In genomic region chr19:46344710-46345419, GRCm38 (mm10) we compare ENCODE assay signal across 26 mouse cellular contexts. TPM values are rescaled to one million over a fixed set of nuclear protein-coding genes. Genes with fewer than 3 reads are reported as not detected.
DNase-seq lines count a peak whose midpoint lies in the region; ATAC-seq and TF ChIP-seq lines count a peak whose summit lies in the region.
"Had no signal": no experiment of that assay in that cellular context is flagged by ENCODE, and none has a peak within 500 bp of the region (broad histone marks: within the 10 kb centered on the region; RNA-seq: fewer than 3 reads in every experiment).

No protein-coding gene starts in this region.

- no peak for TF ChIP-seq EP300 in lung, postnatal 0 days (IDR thresholded peaks at IDR 0.05)

- no peak for TF ChIP-seq CTCF in intestine, postnatal 0 days (IDR thresholded peaks at IDR 0.05; ENCODE audit: low read depth)
- no peak for TF ChIP-seq CTCF in lung, postnatal 0 days (IDR thresholded peaks at IDR 0.05)

- peak overlapping the region; percentile 21; the same call in 1 of the 2 replicates for H3K27ac ChIP-seq in intestine, postnatal 0 days (ENCODE audit: low read depth, low read length)
- no peak overlapping the region for H3K27ac ChIP-seq in intestine, embryonic 15.5 days
- H3K27ac ChIP-seq in neural tube, embryonic 13.5 days (replicated peaks): no peak overlapping the region
- no peak overlapping the region for H3K27ac ChIP-seq in neural tube, embryonic 15.5 days (replicated peaks)
- H3K27ac ChIP-seq in forebrain, embryonic 12.5 days: no peak overlapping the region
- H3K27ac ChIP-seq in lung, postnatal 0 days (ENCODE audit: low read length): no peak overlapping the region
- H3K27ac ChIP-seq: forebrain, embryonic 10.5 days; gastrocnemius, adult 2 months; hindbrain, embryonic 10.5 days; hindbrain, embryonic 13.5 days had no signal

- WGBS in intestine, postnatal 0 days: 18% methylated on average over 7 of the region's 7 CpGs
- WGBS in intestine, embryonic 15.5 days: 19% methylated on average over 7 of the region's 7 CpGs
- 19% methylated on average over 7 of the region's 7 CpGs for WGBS in neural tube, embryonic 13.5 days
- WGBS in neural tube, embryonic 15.5 days: 17% methylated on average over 7 of the region's 7 CpGs
- 29% methylated on average over 7 of the region's 7 CpGs for WGBS in forebrain, embryonic 12.5 days
- 27% methylated on average over 7 of the region's 7 CpGs for WGBS in lung, postnatal 0 days

- H3K9ac ChIP-seq in intestine, postnatal 0 days (ENCODE audit: low read depth, low read length): no peak overlapping the region
- no peak overlapping the region for H3K9ac ChIP-seq in intestine, embryonic 15.5 days
- 0 out of 2 replicates have a peak overlapping the region, but pooled peaks have one; percentile 12 for H3K9ac ChIP-seq in neural tube, embryonic 13.5 days
- H3K9ac ChIP-seq in neural tube, embryonic 15.5 days (replicated peaks): no peak overlapping the region; the same call in 1 of the 2 replicates
- no peak overlapping the region for H3K9ac ChIP-seq in forebrain, embryonic 12.5 days
- no peak overlapping the region for H3K9ac ChIP-seq in lung, postnatal 0 days (replicated peaks; ENCODE audit: low read depth)
- H3K9ac ChIP-seq: forebrain, postnatal 0 days; hindbrain, embryonic 13.5 days had no signal

- H3K9me3 ChIP-seq in intestine, postnatal 0 days (ENCODE audit: control insufficient read depth): no peaks in the 10 kb centered on the region
- H3K9me3 ChIP-seq in intestine, embryonic 15.5 days: no peaks in the 10 kb centered on the region
- no peaks in the 10 kb centered on the region for H3K9me3 ChIP-seq in neural tube, embryonic 13.5 days
- H3K9me3 ChIP-seq in neural tube, embryonic 15.5 days (replicated peaks): no peaks in the 10 kb centered on the region
- H3K9me3 ChIP-seq in forebrain, embryonic 12.5 days: no peaks in the 10 kb centered on the region
- H3K9me3 ChIP-seq in lung, postnatal 0 days (ENCODE audit: low read length): no peaks in the 10 kb centered on the region
- H3K9me3 ChIP-seq: forebrain, embryonic 10.5 days; hindbrain, embryonic 10.5 days; hindbrain, embryonic 13.5 days had no signal

- no peak overlapping the region for H3K4me3 ChIP-seq in intestine, postnatal 0 days (ENCODE audit: low read depth, low read length)
- H3K4me3 ChIP-seq in intestine, embryonic 15.5 days (replicated peaks): no peak overlapping the region
- no peak overlapping the region for H3K4me3 ChIP-seq in neural tube, embryonic 13.5 days
- H3K4me3 ChIP-seq in neural tube, embryonic 15.5 days (replicated peaks): no peak overlapping the region
- no peak overlapping the region for H3K4me3 ChIP-seq in forebrain, embryonic 12.5 days (replicated peaks)
- H3K4me3 ChIP-seq in lung, postnatal 0 days (ENCODE audit: low read depth, low read length): no peak overlapping the region
- H3K4me3 ChIP-seq: forebrain, embryonic 10.5 days; gastrocnemius, adult 2 months; hindbrain, embryonic 10.5 days; hindbrain, embryonic 13.5 days had no signal

- H3K27me3 ChIP-seq in intestine, postnatal 0 days (replicated peaks; ENCODE audit: control insufficient read depth, insufficient read depth, low read length): no peaks in the 10 kb centered on the region
- no peaks in the 10 kb centered on the region for H3K27me3 ChIP-seq in intestine, embryonic 15.5 days (replicated peaks)
- H3K27me3 ChIP-seq in neural tube, embryonic 13.5 days: peaks cover 24% of the 10 kb centered on the region
- H3K27me3 ChIP-seq in neural tube, embryonic 15.5 days (replicated peaks): peaks cover 12% of the 10 kb centered on the region; the same call in 1 of the 2 replicates
- peaks cover 45% of the 10 kb centered on the region for H3K27me3 ChIP-seq in forebrain, embryonic 12.5 days
- H3K27me3 ChIP-seq in lung, postnatal 0 days (replicated peaks; ENCODE audit: insufficient read depth, low read length): no peaks in the 10 kb centered on the region
- H3K27me3 ChIP-seq: CH12.LX had no signal

- no peak overlapping the region for H3K4me2 ChIP-seq in intestine, postnatal 0 days (replicated peaks; ENCODE audit: low read depth)
- H3K4me2 ChIP-seq in intestine, embryonic 15.5 days (replicated peaks): no peak overlapping the region
- no peak overlapping the region for H3K4me2 ChIP-seq in neural tube, embryonic 13.5 days
- H3K4me2 ChIP-seq in neural tube, embryonic 15.5 days: no peak overlapping the region
- H3K4me2 ChIP-seq in forebrain, embryonic 12.5 days: no peak overlapping the region
- H3K4me2 ChIP-seq in lung, postnatal 0 days (replicated peaks; ENCODE audit: low read depth, low read length): no peak overlapping the region
- H3K4me2 ChIP-seq: heart, embryonic 11.5 days; hindbrain, embryonic 13.5 days had no signal

- peak; percentile 85 for DNase-seq in ZHBTc4 (ENCODE audit: low read depth, low spot score)
- DNase-seq in lung, postnatal 0 days (ENCODE audit: low spot score): no peak
- DNase-seq: adrenal gland, adult 8-10 months; adrenal gland, postnatal 25 days; cerebellum, adult 18-20 months; cerebellum, adult 9-10 months; cerebellum, postnatal 14 days; forebrain, postnatal 0 days; gastrocnemius, adult 2 months; gastrocnemius, postnatal 14 days; heart, adult 11 months; heart, postnatal 36 days had no signal

- no peak for ATAC-seq in intestine, postnatal 0 days
- no peak for ATAC-seq in intestine, embryonic 15.5 days
- no peak for ATAC-seq in neural tube, embryonic 13.5 days (ENCODE audit: low read depth)
- no peak for ATAC-seq in neural tube, embryonic 15.5 days (ENCODE audit: low FRiP score)
- no peak for ATAC-seq in forebrain, embryonic 12.5 days (ENCODE audit: low FRiP score)
- ATAC-seq in lung, postnatal 0 days: no peak
- ATAC-seq: activated CD4-positive, CD25-positive, alpha-beta regulatory T cell, adult 4 months; forebrain, embryonic 14.5 days; forebrain, postnatal 0 days; hindbrain, embryonic 16.5 days; Patski had no signal

- no peaks in the 10 kb centered on the region; the same call in 1 of the 2 replicates for H3K36me3 ChIP-seq in intestine, postnatal 0 days (ENCODE audit: control insufficient read depth, insufficient read depth)
- no peaks in the 10 kb centered on the region for H3K36me3 ChIP-seq in intestine, embryonic 15.5 days
- H3K36me3 ChIP-seq in neural tube, embryonic 13.5 days: no peaks in the 10 kb centered on the region
- H3K36me3 ChIP-seq in neural tube, embryonic 15.5 days: no peaks in the 10 kb centered on the region
- no peaks in the 10 kb centered on the region for H3K36me3 ChIP-seq in forebrain, embryonic 12.5 days (replicated peaks)
- H3K36me3 ChIP-seq in lung, postnatal 0 days (ENCODE audit: insufficient read depth, low read length): no peaks in the 10 kb centered on the region
- H3K36me3 ChIP-seq: forebrain, embryonic 10.5 days; hindbrain, embryonic 10.5 days; hindbrain, embryonic 13.5 days had no signal

- no peaks in the 10 kb centered on the region for H3K4me1 ChIP-seq in intestine, postnatal 0 days (replicated peaks; ENCODE audit: control insufficient read depth, insufficient read depth, low read length)
- H3K4me1 ChIP-seq in intestine, embryonic 15.5 days (replicated peaks): peaks cover 12% of the 10 kb centered on the region
- peaks cover 20% of the 10 kb centered on the region for H3K4me1 ChIP-seq in neural tube, embryonic 13.5 days (replicated peaks)
- peaks cover 22% of the 10 kb centered on the region for H3K4me1 ChIP-seq in neural tube, embryonic 15.5 days
- H3K4me1 ChIP-seq in forebrain, embryonic 12.5 days: peaks cover 15% of the 10 kb centered on the region
- H3K4me1 ChIP-seq in lung, postnatal 0 days (ENCODE audit: insufficient read depth, low read depth, low read length): no peaks in the 10 kb centered on the region; the same call in 1 of the 2 replicates

RNA-seq across cellular contexts. Expression of gene Mfsd13a, which starts 3.9 kb away (rescaled TPM):
- 11.8 and 12.7 TPM in 2 replicates for polyA plus RNA-seq in intestine, postnatal 0 days (2015; fragmentation: Nextera tagmentation; extraction: Ambion mirVana)
- 13.5 and 14.2 TPM in 2 replicates for polyA plus RNA-seq in intestine, embryonic 15.5 days (2015; fragmentation: Nextera tagmentation; extraction: Ambion mirVana)
- 10.3 and 10.6 TPM in 2 replicates for polyA plus RNA-seq in neural tube, embryonic 13.5 days (2015; fragmentation: Nextera tagmentation; extraction: Ambion mirVana)
- 13.2 and 13.9 TPM in 2 replicates for polyA plus RNA-seq in neural tube, embryonic 15.5 days (2015; fragmentation: Nextera tagmentation; extraction: Ambion mirVana)
- polyA plus RNA-seq in forebrain, embryonic 12.5 days (2016; fragmentation: Nextera tagmentation; extraction: Ambion mirVana): 8.8 and 9.3 TPM in 2 replicates
- polyA plus RNA-seq in lung, postnatal 0 days (2015; fragmentation: Nextera tagmentation; extraction: Ambion mirVana): 6.4 and 6.6 TPM in 2 replicates

RNA-seq across cellular contexts. Expression of gene 2310034G01Rik, which starts 5.2 kb away (rescaled TPM):
- polyA plus RNA-seq in intestine, postnatal 0 days (2015; fragmentation: Nextera tagmentation; extraction: Ambion mirVana): 1.1 and 1.3 TPM in 2 replicates
- 1.1 and 1.7 TPM in 2 replicates for polyA plus RNA-seq in intestine, embryonic 15.5 days (2015; fragmentation: Nextera tagmentation; extraction: Ambion mirVana)
- 2.5 and 3.5 TPM in 2 replicates for polyA plus RNA-seq in neural tube, embryonic 13.5 days (2015; fragmentation: Nextera tagmentation; extraction: Ambion mirVana)
- 2.4 and 2.7 TPM in 2 replicates for polyA plus RNA-seq in neural tube, embryonic 15.5 days (2015; fragmentation: Nextera tagmentation; extraction: Ambion mirVana)
- 1.4 and 1.8 TPM in 2 replicates for polyA plus RNA-seq in forebrain, embryonic 12.5 days (2016; fragmentation: Nextera tagmentation; extraction: Ambion mirVana)
- 5.0 and 7.1 TPM in 2 replicates for polyA plus RNA-seq in lung, postnatal 0 days (2015; fragmentation: Nextera tagmentation; extraction: Ambion mirVana)
- polyA plus RNA-seq: activated CD4-positive, CD25-positive, alpha-beta regulatory T cell, adult 4 months had no signal

RNA-seq across cellular contexts. Expression of gene Cuedc2, which starts 6.4 kb away (rescaled TPM):
- polyA plus RNA-seq in intestine, postnatal 0 days (2015; fragmentation: Nextera tagmentation; extraction: Ambion mirVana): 78.8 and 80.0 TPM in 2 replicates
- polyA plus RNA-seq in intestine, embryonic 15.5 days (2015; fragmentation: Nextera tagmentation; extraction: Ambion mirVana): 126 and 138 TPM in 2 replicates
- polyA plus RNA-seq in neural tube, embryonic 13.5 days (2015; fragmentation: Nextera tagmentation; extraction: Ambion mirVana): 318 and 357 TPM in 2 replicates
- 322 and 350 TPM in 2 replicates for polyA plus RNA-seq in neural tube, embryonic 15.5 days (2015; fragmentation: Nextera tagmentation; extraction: Ambion mirVana)
- polyA plus RNA-seq in forebrain, embryonic 12.5 days (2016; fragmentation: Nextera tagmentation; extraction: Ambion mirVana): 226 TPM in 2 replicates
- polyA plus RNA-seq in lung, postnatal 0 days (2015; fragmentation: Nextera tagmentation; extraction: Ambion mirVana): 94.9 and 99.9 TPM in 2 replicates

RNA-seq across cellular contexts. Expression of gene Fbxl15, which starts 16.9 kb away (rescaled TPM):
- 22.0 and 25.3 TPM in 2 replicates for polyA plus RNA-seq in intestine, postnatal 0 days (2015; fragmentation: Nextera tagmentation; extraction: Ambion mirVana)
- 15.6 and 16.7 TPM in 2 replicates for polyA plus RNA-seq in intestine, embryonic 15.5 days (2015; fragmentation: Nextera tagmentation; extraction: Ambion mirVana)
- 37.7 and 39.1 TPM in 2 replicates for polyA plus RNA-seq in neural tube, embryonic 13.5 days (2015; fragmentation: Nextera tagmentation; extraction: Ambion mirVana)
- polyA plus RNA-seq in neural tube, embryonic 15.5 days (2015; fragmentation: Nextera tagmentation; extraction: Ambion mirVana): 44.0 and 52.3 TPM in 2 replicates
- 23.5 and 24.5 TPM in 2 replicates for polyA plus RNA-seq in forebrain, embryonic 12.5 days (2016; fragmentation: Nextera tagmentation; extraction: Ambion mirVana)
- polyA plus RNA-seq in lung, postnatal 0 days (2015; fragmentation: Nextera tagmentation; extraction: Ambion mirVana): 12.9 and 13.0 TPM in 2 replicates

RNA-seq across cellular contexts. Expression of gene Psd, which starts 17.9 kb away (rescaled TPM):
- polyA plus RNA-seq in intestine, postnatal 0 days (2015; fragmentation: Nextera tagmentation; extraction: Ambion mirVana): 27.1 and 30.1 TPM in 2 replicates
- 34.8 and 36.2 TPM in 2 replicates for polyA plus RNA-seq in intestine, embryonic 15.5 days (2015; fragmentation: Nextera tagmentation; extraction: Ambion mirVana)
- 47.2 and 53.8 TPM in 2 replicates for polyA plus RNA-seq in neural tube, embryonic 13.5 days (2015; fragmentation: Nextera tagmentation; extraction: Ambion mirVana)
- polyA plus RNA-seq in neural tube, embryonic 15.5 days (2015; fragmentation: Nextera tagmentation; extraction: Ambion mirVana): 88.4 and 118 TPM in 2 replicates
- polyA plus RNA-seq in forebrain, embryonic 12.5 days (2016; fragmentation: Nextera tagmentation; extraction: Ambion mirVana): 23.1 and 25.4 TPM in 2 replicates
- polyA plus RNA-seq in lung, postnatal 0 days (2015; fragmentation: Nextera tagmentation; extraction: Ambion mirVana): 2.7 and 4.9 TPM in 2 replicates
